Mouse (Mus musculus) testis, adult 2 months (tissue): Measurements from ENCODE around the gene Abca7. TPM values are rescaled to one million over a fixed set of nuclear protein-coding genes. Genes with fewer than 3 reads are reported as not detected.

ENCODE experiments used
- H3K27ac ChIP-seq: fragments of 200-500 bp; 2 replicates; pipeline ENCODE4 v1.5.1; 2012; ENCODE audit warnings: low read depth, low read length; ENCODE audit not compliant: control insufficient read depth, insufficient read depth
- H3K27me3 ChIP-seq: fragments of 200-500 bp; 2 replicates; pipeline ENCODE4 v1.6.1; 2012; ENCODE audit warnings: mild to moderate bottlenecking, low read length, moderate library complexity; ENCODE audit not compliant: control insufficient read depth, insufficient read depth
- H3K36me3 ChIP-seq: fragments of 200-500 bp; 2 replicates; pipeline ENCODE4 v1.6.1; 2012; ENCODE audit warnings: mild to moderate bottlenecking, low read length; ENCODE audit not compliant: control insufficient read depth, insufficient read depth
- H3K4me1 ChIP-seq: fragments of 200-500 bp; 2 replicates; pipeline ENCODE4 v1.6.1; 2012; ENCODE audit warnings: low read length; ENCODE audit not compliant: control insufficient read depth, insufficient read depth
- H3K4me3 ChIP-seq: fragments of 200-500 bp; 2 replicates; pipeline ENCODE4 v1.5.1; 2012; ENCODE audit warnings: low read depth, mild to moderate bottlenecking, low read length, moderate library complexity, mixed read lengths; ENCODE audit not compliant: control insufficient read depth
- CTCF ChIP-seq: fragments of 200-500 bp; IDR thresholded peaks from 2 replicates; pipeline ENCODE4 v1.5.1; 2012; ENCODE audit warnings: low read depth, mild to moderate bottlenecking, inconsistent platforms, low read length, moderate library complexity; ENCODE audit not compliant: control insufficient read depth, insufficient read depth, insufficient replicate concordance
- POLR2A ChIP-seq: fragments of 200-500 bp; IDR thresholded peaks from 2 replicates; pipeline ENCODE4 v1.6.1; 2012; ENCODE audit warnings: low read depth, mild to moderate bottlenecking, inconsistent platforms, low read length, moderate library complexity; ENCODE audit not compliant: control insufficient read depth
- polyA plus RNA-seq: library from polyadenylated mRNA; depleted of rRNA; stranded (reverse); fragments of >200 nt; gene quantifications from 2 replicates; pipeline ENCODE4 v1.2.3, GENCODE M21; 2012

Gene Abca7
- polyA plus RNA-seq, 1 experiment: 2.2 TPM

GRCm38 (mm10) chr10:79988506-79989271 lies 7.6 kb upstream of the Abca7 start, which contains the start of gene Cnn2:
Gene Cnn2, plus strand, starts transcription at chr10:79988584.
- Histone ChIP-seq H3K4me1 (peaks cover 25% of the 10 kb centered on the region), H3K36me3 (no peaks in the 10 kb centered on the region), H3K27ac (peak within 1 kb of the TSS; percentile 62), H3K4me3 (peak within 1 kb of the TSS; percentile 71), H3K27me3 (no peaks in the 10 kb centered on the region; the same call in 1 of the 2 replicates)
- TF ChIP-seq POLR2A (peak; percentile 34; the same call in 1 of the 2 replicates), CTCF (no peak)

DNA sequence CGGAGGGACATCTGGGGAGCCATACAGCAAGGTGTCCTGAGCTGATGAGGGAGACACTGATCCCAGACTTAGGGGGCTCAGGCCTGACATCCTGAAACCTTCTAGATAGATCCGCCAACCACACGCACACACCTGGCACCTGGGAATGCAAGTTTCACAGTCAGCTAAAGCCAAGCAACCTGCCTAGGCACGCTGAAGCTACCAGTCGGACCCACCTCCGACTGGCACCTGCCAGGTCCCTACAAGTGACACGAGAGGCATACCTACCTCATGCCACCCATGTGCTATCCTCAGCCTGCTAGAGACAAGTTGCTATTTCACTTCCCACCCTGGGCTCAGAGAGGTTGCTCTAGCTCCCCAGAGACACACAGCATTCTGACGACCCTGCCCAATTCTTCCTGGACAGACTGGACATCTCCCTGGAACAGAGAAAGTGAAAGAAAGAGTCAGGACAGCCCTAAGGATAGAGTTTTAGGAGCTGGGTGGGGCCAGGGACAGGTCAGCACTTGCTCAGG lies 7.0 kb upstream of the Abca7 start:
- peaks cover 23% of the 10 kb centered on the region for H3K4me1 ChIP-seq
- no peaks in the 10 kb centered on the region for H3K36me3 ChIP-seq
- peak overlapping the region; percentile 71 for H3K4me3 ChIP-seq
- no peak overlapping the region for H3K27ac ChIP-seq
- TF ChIP-seq CTCF (no peak), POLR2A (no peak)
- H3K27me3 ChIP-seq: no peaks in the 10 kb centered on the region; the same call in 1 of the 2 replicates

- Histone ChIP-seq H3K4me3 (no peak overlapping the region), H3K4me1 (peaks cover 22% of the 10 kb centered on the region)
These were observed 6.4 kb upstream of the Abca7 start for GRCm38 (mm10) chr10:79989870-79990269.

GRCm38 (mm10) chr10:79991099-79991498 lies 5.2 kb upstream of the Abca7 start:
- Histone ChIP-seq H3K27ac (no peak overlapping the region), H3K27me3 (no peaks in the 10 kb centered on the region; the same call in 1 of the 2 replicates), H3K4me1 (peaks cover 22% of the 10 kb centered on the region), H3K4me3 (peak overlapping the region; percentile 41), H3K36me3 (no peaks in the 10 kb centered on the region)
- TF ChIP-seq CTCF (no peak), POLR2A (no peak)

More at GRCm38 (mm10) chr10:79989870-79990269, 6.4 kb upstream of the Abca7 start:
- no peak for TF ChIP-seq CTCF
- no peak for TF ChIP-seq POLR2A
- H3K27ac ChIP-seq: no peak overlapping the region
- H3K27me3 ChIP-seq: no peaks in the 10 kb centered on the region; the same call in 1 of the 2 replicates
- no peaks in the 10 kb centered on the region for H3K36me3 ChIP-seq

DNA sequence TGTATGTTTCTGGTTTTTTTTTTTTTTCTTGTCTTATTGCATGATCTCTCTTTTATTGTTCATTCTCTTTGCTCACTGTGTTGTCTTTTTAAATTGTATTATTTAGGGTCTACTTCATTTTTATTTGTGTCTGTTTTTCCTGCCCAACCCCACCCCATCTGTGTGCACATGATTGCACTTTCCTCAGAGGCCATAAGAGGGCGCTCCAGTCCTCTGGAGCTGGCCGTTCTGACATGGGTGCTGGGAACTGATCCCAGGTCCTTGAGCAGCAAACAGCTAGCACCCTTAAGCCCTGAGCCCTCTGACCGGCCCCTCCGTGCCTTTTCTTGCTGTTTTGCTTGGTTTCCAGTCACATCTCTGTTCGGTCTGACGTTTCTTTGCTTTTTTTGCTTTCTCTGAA lies 4.7 kb upstream of the Abca7 start:
- TF ChIP-seq POLR2A: no peak
- peak; percentile 85 for TF ChIP-seq CTCF
- Histone ChIP-seq H3K27me3 (no peaks in the 10 kb centered on the region; the same call in 1 of the 2 replicates), H3K36me3 (no peaks in the 10 kb centered on the region), H3K4me1 (peaks cover 24% of the 10 kb centered on the region), H3K4me3 (no peak overlapping the region), H3K27ac (no peak overlapping the region)

GRCm38 (mm10) chr10:79994397-79995115 lies 1.7 kb upstream of the Abca7 start:
- TF ChIP-seq POLR2A (no peak), CTCF (no peak)
- Histone ChIP-seq H3K4me3 (no peak overlapping the region), H3K27me3 (no peaks in the 10 kb centered on the region), H3K27ac (no peak overlapping the region), H3K36me3 (no peaks in the 10 kb centered on the region), H3K4me1 (peaks cover 26% of the 10 kb centered on the region)

DNA sequence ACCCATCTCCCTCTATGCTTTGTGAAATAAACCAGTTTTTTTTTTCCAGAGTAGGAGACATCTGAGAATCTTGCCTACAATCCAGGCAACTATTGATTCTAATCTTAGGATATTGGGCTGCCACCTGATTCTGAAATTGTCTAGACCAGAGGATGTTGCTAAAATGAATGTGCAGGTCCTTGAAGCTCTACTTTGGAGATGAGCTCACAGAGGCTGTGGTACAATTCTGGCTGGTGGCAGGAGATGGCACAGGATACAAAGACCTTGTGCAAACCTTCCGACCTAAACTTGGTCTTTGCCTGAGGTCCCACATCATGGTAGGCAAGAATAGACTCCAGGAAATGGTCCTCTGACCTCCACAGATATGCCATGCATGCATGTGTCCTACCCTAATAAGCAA lies 658 bp upstream of the Abca7 start:
- Histone ChIP-seq H3K4me3 (no peak overlapping the region), H3K36me3 (no peaks in the 10 kb centered on the region), H3K27me3 (no peaks in the 10 kb centered on the region), H3K27ac (no peak overlapping the region), H3K4me1 (peaks cover 26% of the 10 kb centered on the region)
- TF ChIP-seq CTCF (no peak), POLR2A (no peak)
